Mouse (Mus musculus): Measurements from ENCODE around the gene Fbl.
"Not testable (repeated sequence)": the region's sequence is repeated elsewhere in the genome, so short reads cannot be mapped to it uniquely, and the experiment has no call there.

Fbl gene

DNA sequence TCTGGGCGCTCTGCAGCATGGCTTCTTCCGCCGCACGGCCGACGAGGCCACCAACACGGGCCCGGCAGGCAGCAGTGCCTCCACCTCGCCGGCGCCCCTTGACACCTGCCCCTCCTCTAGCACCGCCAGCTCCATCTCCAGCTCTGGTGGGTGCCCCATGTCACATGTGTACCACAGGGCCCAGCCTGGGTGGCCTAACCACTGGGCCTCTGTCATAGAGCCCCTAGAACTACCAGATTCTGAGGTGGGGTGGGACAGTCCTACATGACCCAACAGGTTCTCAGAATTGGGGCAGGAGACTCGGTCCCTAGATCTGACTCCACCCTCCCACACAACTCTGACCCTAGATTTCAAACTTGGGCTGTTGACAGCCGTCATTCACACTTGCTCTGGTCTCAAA, 16.4 kb downstream of the Fbl start:
- in situ Hi-C loops (cut with MboI; ENCODE audit: unreplicated experiment in 2 of 2) = loop anchor here in 1 of 2 experiments (25.0 kb wide), 1 partner anchor 1024 kb away; the partner anchor contains the start of genes Cyp2t4 and Egln2

DNA sequence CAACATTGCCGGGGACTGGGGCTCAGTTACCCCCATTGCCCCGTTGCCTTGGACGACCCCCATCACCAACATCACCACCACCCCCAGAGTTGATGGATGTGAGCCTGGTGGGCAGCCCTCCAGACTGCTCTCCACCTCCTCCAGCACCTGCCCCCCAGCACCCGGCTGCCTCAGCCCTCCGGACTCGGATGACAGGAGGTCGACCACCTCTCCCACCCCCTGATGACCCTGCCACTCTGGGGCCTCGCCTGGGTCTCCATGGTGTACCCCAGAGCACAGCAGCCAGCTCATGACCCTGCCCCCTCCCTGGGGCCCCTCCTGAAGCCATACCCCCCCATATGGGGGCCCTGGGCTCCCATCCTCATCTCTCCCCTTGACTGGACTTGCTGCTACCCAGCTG, 17.1 kb downstream of the Fbl start:
- in situ Hi-C loops (cut with MboI; ENCODE audit: unreplicated experiment in 2 of 2) = loop anchor here in 1 of 2 experiments (25.0 kb wide), 1 partner anchor 1024 kb away; the partner anchor contains the start of genes Cyp2t4 and Egln2

DNA sequence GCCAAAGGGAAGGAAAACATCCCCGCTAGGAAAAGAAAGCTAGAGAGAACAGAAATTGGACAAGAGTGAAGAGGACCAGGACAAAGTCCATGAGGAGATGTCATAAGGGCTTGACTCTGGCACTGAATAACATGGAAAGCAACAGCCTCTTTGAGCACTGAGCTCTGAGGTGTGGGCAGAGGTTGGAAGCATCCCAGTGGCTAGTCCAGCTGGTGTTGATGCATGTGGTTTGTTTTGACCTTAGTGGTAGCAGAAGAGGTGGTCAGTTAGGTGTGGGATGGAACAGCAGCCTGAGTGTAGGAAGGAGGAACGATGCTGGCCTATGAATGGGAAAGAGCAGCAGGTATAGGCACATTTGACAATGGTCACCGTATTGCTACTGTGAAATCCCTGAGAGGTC, 22.0 kb downstream of the Fbl start:
- in situ Hi-C loops (cut with MboI; ENCODE audit: unreplicated experiment in 2 of 2) = loop anchor here in 1 of 2 experiments (25.0 kb wide), 1 partner anchor 1029 kb away; the partner anchor contains the start of genes Cyp2t4 and Egln2

DNA sequence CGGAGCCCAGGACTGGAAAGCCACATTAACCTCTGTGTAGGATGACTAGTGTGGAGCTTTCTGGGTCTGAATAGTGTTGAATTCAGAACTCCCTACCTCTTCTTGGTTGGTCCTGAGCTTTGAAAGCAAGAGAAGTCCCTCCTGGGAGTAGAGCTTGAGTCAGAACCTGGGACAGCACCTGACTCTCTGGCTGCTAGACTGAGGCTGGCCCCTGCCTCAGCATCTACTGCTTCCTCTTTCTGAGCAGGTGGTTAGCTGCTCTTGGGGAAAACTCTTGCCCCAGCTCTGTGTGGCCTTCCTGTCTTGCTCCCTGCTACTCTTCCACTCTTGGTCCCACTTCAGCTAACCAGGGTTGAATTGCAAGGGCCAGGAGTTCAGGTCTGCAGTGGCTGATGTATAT, 22.4 kb downstream of the Fbl start:
- in situ Hi-C loops (cut with MboI; ENCODE audit: unreplicated experiment in 2 of 2) = loop anchor here in 1 of 2 experiments (25.0 kb wide), 1 partner anchor 1030 kb away; the partner anchor contains the start of genes Cyp2t4 and Egln2

DNA sequence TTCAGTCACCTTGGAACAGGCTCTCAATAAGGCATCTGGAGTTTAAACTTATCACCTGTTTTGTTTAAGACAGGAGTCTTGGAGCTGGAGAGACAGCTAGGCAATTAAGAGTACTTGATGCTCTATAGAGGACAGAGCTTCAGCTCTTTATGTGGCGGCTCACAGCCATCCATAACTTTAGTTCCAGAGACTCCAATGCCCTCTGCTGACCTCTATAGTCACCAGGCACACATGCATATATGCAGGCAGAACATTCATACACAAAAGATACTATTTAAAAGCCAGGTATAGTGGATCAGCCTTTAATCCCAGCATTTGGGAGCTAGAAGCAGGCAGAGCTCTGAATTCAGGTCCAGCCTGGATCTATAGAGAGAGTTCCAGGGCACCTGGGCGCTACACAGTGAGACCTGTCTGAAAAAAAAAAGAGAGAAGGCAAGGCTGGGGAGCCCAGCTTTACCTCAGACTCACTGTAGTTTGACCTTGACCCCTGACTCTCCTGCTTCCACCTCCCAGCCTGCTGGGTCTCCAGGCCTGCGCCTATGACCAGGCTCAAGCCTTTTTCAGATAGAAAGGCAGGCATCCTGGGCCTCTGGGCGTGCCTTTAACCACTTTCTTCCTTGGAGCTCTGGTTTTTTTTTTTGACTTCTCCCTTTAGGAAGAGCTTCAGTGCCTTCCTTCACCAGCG, 26.0 kb downstream of the Fbl start:
- in situ Hi-C loops (cut with MboI; ENCODE audit: unreplicated experiment in 2 of 2) = loop anchor here in 1 of 2 experiments (25.0 kb wide), 1 partner anchor 1033 kb away; the partner anchor contains the start of genes Cyp2t4 and Egln2

DNA sequence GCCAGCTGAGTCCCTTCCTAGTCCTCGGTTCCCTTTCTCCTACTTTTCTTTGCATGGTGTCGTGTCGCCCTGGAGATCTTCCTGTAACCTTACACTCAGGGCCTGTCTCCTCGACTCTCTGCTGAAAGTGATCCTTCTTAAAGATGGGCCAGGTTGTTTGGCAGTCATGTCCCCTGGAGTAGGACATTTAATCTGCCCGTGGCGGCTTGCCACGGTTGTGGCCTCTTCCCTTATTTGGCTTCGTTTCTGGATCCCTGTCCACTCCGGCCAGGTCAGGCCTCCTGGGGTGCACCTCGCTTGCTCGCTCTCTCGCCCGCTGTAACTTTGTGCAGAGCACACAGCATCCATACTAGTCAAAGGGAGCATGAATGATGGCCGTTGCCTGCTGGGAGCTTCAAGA, 27.0 kb downstream of the Fbl start:
- in situ Hi-C loops (cut with MboI; ENCODE audit: unreplicated experiment in 2 of 2) = loop anchor here in 1 of 2 experiments (25.0 kb wide), 1 partner anchor 1034 kb away; the partner anchor contains the start of genes Cyp2t4 and Egln2

DNA sequence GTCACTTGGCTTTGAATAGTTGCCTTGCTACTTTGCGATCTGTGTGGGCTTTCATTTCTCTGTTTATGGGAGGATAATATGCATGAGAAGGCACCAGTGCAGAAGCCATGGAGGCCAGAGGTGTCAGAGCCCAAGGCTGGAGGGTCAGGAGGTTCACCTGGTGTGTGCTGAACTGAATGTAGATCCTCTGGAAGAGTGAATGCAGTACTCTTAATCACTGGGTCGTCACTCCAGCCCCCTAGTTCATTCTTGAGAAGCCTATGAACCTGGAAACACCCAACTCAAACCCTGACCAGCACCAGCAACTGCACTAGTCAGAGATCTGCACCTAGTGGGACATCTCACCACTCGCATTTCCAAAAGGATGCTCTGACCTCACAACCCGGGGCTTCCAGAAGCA, 29.5 kb downstream of the Fbl start:
- in situ Hi-C loops (cut with MboI; ENCODE audit: unreplicated experiment in 2 of 2) = loop anchor here in 1 of 2 experiments (25.0 kb wide), 1 partner anchor 1037 kb away; the partner anchor contains the start of genes Cyp2t4 and Egln2

DNA sequence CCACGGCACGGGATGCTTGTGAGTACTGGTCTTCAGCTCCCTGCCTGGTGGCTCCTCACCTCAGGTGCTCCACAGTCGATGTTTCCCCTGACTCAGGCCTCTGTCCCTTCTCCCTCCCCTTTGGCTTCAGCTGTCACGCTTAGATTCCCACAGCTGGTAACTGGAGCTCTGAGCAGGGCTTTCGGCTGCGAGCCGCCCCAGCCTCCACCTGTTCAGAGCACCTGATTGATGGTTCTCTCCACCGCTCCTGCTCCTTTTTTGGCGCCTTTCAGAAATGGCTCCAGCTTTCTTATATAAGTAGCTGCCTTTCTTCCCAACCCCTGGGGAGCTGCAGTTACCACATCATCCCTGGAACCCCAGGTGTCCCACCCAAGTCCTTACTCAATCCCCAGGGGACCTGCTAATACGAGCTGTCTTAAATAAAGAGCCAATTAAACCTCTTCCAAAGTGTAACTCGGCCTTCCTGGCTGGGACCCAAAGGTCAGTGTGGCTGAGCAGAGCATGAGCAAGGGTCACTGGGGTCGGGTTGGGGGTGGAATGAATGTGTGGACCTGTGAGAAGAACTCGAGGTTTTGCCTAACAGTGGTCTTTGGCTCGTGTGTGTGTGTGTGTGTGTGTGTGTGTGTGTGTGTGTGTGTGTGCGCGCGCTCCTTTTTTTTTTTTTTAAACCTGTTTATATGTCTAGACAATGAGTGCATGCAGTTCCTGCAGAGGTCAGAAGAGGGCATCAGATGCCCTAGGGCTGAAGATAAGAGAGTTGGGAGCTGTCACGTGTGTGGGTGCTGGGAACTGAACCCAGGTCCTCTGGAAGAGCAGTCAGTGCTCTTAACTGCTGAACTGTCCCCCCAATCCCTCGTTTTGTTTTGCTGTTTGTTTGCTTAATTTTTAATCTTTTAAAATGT, 33.9 kb downstream of the Fbl start:
- in situ Hi-C loops (cut with MboI; ENCODE audit: unreplicated experiment in 2 of 2) = no loop called here

DNA sequence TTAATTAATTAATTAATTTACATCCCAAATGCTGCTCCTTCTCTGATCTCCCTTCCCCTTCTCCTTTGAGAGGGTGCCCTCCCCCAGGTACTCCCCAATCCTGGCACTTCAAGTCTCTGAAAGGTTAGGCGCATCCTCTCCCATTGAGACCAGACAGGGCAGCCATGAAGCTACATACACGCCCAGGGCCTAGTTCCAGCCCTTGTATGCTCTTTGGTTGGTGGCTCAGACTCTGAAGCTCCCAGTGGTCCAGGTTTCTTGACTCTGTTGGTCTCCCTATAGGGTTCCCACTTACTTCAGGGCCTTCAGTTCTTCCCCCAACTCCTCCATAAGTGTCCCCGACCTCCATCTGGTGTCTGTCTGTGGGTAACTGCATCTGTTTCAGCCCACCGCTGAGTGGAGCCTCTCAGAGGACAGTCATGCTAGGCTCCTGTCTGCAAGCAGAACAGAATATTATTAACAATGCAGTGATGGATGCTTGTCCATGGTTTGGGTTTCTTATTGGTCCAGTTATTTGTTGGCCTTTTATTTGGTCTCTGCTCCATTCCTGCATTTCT, 36.6 kb downstream of the Fbl start:
- in situ Hi-C loops (cut with MboI; ENCODE audit: unreplicated experiment in 2 of 2) = no loop called here

DNA sequence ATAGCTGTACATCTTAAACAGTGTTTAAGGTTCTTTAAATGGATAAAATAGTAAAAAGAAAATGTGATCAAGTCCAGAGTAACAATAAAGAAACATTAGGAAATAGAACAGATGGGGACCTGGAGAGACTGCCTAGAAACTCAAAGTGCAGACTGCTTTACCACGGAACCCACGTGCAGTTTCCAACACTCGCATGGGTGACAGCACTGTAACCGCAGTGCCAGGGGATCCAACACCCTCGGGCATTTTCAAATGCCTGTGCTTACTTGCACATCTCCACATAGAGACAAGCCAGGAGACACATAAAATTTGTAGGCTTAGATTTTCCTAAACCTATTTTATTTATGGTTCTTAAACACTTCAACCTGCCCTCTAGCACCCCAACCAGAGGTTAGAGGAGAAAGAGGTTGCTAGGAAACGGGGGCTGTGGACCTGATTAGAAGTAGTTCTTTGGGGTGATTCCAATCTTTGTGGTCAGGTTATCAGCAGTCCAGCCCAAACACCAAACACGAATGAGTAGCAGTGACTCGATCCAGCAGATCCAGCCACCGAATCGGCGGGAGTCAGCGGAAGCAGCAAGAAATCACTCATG, 39.0 kb downstream of the Fbl start:
- in situ Hi-C loops (cut with MboI; ENCODE audit: unreplicated experiment in 2 of 2) = no loop called here

DNA sequence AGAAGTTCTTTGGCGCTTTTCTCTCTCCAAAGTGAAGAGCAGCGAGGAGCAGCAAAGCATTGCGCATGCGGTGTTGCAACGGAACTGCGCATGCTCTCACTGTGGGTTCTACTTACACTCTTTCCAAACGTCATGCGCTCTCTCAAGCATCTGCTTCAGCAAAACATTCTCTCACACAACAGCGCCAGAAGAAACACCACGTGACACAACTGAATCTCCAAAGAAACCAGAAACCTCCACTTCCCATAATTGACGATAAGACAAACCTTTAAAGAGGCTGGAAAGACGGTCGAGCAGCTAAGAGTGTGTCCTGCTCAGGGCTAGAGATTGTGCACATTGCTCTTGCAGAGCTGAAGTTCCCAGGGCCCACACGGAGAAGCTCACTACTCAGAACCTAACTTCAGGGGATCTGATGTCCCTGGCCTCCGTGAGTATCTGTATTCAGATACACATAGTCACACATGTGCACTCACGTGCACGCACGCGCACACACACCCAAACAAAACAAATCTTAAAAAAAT, 39.5 kb downstream of the Fbl start:
- in situ Hi-C loops (cut with MboI; ENCODE audit: unreplicated experiment in 2 of 2) = no loop called here

DNA sequence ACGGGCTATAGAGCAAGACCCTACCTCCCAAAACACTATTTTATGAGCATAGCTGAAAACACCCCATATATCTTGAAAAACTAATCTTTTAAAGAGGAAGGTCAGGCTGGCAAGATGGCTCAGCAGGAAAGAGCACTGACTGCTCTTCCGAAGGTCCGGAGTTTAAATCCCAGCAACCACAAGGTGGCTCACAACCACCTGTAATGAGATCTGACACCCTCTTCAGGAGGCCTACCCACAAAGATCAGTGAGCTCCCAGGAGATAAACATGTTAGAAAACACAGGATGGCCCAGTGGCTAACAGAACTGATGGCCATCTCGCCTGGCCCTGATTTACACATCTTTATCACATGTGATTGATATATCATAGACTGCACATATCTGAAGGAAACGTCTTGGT, 41.2 kb downstream of the Fbl start:
- in situ Hi-C loops (cut with MboI; ENCODE audit: unreplicated experiment in 2 of 2) = loop anchor here (5.0 to 10.0 kb wide), 2 partner anchors 63 to 156 kb away; partner anchors contain the start of gene Psmc4 (in 1 of the 2)

DNA sequence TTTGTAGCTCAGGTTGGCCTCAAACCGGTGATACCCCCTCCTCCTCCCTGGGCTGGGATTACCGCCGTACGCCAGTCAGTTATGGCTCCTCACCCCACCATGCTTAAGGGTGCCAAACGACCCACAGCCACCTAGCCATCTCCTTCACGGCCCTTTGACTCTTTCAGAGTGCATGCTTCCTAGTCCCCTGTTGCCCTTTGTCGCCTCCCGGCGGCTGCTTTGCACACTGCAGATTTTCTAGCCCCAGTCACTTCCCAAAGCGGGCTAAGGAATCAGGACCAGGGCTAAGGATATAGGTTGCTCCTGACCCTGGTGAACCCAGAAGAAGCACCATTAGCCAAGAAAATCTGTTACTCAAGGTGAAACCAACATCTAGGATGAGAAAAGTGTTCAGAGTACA, 44.6 kb downstream of the Fbl start:
- in situ Hi-C loops (cut with MboI; ENCODE audit: unreplicated experiment in 2 of 2) = loop anchor here (5.0 to 10.0 kb wide), 2 partner anchors 67 to 159 kb away; partner anchors contain the start of gene Psmc4 (in 1 of the 2)

DNA sequence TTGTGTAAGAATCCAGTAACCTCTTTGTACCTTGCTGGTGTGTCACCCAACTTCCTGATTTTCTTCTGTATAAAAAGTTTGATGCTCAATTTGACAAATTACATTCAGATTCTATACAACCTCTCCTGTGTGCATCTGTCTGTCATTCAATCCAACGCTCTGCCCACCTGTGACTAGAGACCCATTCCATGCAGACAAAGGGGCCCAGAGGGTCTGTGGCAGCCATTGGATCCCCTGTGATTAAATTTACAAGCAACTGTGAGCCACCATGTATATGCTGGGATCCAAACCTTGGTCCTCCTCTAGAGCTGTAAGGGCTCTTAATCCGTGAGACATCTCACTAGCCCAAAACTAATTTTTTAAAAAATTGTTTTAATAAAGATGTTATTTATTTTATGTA, 46.4 kb downstream of the Fbl start:
- in situ Hi-C loops (cut with MboI; ENCODE audit: unreplicated experiment in 2 of 2) = loop anchor here in 1 of 2 experiments (10.0 kb wide), 1 partner anchor 161 kb away; the partner anchor contains the start of gene Psmc4

DNA sequence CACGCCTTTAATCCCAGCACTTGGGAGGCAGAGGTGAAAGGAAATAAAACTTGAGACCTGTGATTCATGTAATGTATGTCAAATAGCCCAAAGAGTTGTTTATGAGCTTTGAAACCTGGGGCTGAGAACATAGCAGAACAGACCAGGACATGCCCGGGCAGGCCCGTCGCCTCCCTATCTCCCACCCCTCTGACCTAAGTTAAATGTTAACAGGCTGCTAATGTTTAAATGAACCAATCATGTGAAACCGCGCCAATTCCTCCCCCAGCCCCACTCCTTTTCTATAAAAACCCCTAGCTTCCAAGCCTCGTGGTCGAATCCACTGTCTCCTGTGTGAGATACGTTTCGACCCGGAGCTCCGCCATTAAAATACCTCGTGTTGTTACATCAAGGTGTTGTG, 48.3 kb downstream of the Fbl start:
- in situ Hi-C loops (cut with MboI; ENCODE audit: unreplicated experiment in 2 of 2) = loop anchor here in 1 of 2 experiments (10.0 kb wide), 1 partner anchor 163 kb away; the partner anchor contains the start of gene Psmc4

DNA sequence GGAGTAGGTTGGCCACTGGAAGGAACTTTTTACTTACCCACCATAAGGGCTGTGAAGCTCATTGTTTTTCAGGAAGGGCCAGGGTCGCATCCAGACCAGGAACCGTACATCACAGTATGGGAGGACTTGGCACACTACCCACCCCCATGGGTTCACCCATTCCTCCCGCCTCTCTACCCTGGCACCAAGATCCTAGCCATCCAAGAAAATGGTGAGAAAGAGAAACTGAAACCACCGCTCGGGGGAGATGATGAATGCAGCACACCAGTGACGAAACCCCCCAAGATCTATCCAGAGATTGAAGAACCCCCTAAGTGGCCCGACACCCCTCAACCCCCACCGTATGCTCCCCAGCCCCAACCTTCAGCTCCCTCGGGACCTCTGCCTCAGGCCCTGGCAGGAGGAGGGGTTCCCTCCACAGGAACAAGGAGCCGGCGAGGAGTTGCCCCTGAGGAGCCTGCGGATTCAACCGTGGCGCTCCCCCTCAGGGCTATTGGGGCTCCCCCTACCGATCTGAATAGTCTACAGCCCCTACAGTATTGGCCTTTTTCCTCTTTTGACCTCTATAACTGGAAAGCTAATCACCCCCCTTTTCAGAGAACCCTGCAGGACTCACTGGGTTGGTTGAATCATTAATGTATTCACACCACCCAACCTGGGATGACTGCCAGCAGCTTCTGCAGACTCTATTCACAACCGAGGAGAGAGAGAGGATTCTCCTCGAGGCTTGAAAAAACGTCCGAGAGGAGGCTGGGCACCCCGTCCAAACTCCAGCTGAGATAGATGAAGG, 49.6 kb downstream of the Fbl start:
- in situ Hi-C loops (cut with MboI; ENCODE audit: unreplicated experiment in 2 of 2) = loop anchor here in 1 of 2 experiments (10.0 kb wide), 1 partner anchor 164 kb away; the partner anchor contains the start of gene Psmc4

DNA sequence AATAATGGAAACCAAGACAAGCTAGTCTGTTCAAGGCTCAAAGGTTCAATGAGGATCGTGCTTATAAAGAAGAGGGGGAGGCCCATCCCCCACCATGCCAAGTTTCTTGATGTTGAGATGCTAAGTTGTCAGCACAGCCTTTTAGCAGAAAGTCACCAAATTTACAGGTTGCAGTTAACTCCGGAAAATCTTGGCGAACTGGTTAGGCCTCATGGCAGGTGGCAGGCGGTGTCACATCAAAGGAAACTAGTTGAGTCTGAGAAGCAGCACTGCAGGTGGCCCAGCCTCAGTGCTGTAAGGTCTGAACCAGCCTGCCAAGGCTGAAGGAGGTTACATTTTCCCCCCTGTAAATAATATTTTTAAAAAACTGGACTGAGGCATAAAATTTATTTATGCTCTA, 57.3 kb downstream of the Fbl start:
- in situ Hi-C loops (cut with MboI; ENCODE audit: unreplicated experiment in 2 of 2) = not testable (repeated sequence)

DNA sequence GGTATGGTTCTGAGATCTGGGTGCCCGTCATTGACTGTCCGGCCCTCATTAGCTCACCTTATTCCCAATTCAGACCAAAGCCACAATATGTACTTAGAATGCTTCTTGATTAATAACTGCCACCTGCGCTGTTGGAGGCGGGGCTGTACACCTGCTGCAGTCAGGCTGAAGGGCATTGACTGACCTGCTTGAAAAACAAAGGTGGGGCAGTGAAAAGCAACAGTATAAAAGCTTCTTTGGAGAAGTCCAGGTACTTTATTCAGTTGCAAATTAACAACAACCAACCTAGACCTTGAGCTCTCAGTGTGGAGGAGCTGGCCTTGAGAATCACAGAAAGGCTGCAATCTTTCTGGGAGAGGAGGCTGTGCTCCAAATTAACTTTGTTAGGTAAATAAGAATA, 57.9 kb downstream of the Fbl start:
- in situ Hi-C loops (cut with MboI; ENCODE audit: unreplicated experiment in 2 of 2) = not testable (repeated sequence)

Data from v-Abl transformed pro-B cells (cell line).